Mouse (Mus musculus) heart, postnatal 10 days (tissue): ENCODE data around the gene Gm9044. TPM values are rescaled to one million over a fixed set of nuclear protein-coding genes. Genes with fewer than 3 reads are reported as not detected.
"Not testable (repeated sequence)": the region's sequence is repeated elsewhere in the genome, so short reads cannot be mapped to it uniquely, and the experiment has no call there.

Experiments used
- DNase-seq, 2 experiments: peaks; one replicate each; pipeline ENCODE4 v3.0.0; 2021
- intact Hi-C: fragments of 180-260 bp; cut with DNase I; formaldehyde crosslinking; loops from one replicate; pipeline ENCODE4 v1.15.1; 2025
- total RNA-seq, 2 experiments: library from RNA; stranded (reverse); gene quantifications; 2 replicates each; pipeline ENCODE4 v1.2.3; 2021

Gene Gm9044
- total RNA-seq: not detected

- DNase-seq, intact Hi-C loops: not testable (repeated sequence)
Measured at GRCm38 (mm10) chr10:118332308-118332707, at the start of gene Gm9044. Gm9044 (minus strand) TSS chr10:118332408.

- intact Hi-C loops: loop anchor here (1.0 to 2.0 kb wide), 3 partner anchors 214 to 710 kb away; no protein-coding TSS in a partner anchor
- DNase-seq: peak; percentile 85 to 90
Measured at GRCm38 (mm10) chr10:118370443-118370842, 38.2 kb upstream of the Gm9044 start.

- intact Hi-C loops: no loop called here
- no peak for DNase-seq
Measured at GRCm38 (mm10) chr10:118369518-118369917, 37.3 kb upstream of the Gm9044 start.

- DNase-seq, intact Hi-C loops: not testable (repeated sequence)
Measured at GRCm38 (mm10) chr10:118354005-118354404, 21.8 kb upstream of the Gm9044 start, which contains the start of gene Gm9049. Gm9049 (minus strand) TSS chr10:118354105.

GRCm38 (mm10) chr10:118348579-118348978 is 16.4 kb upstream of the Gm9044 start, which contains the start of gene Gm9048:
Gm9048 (minus strand) TSS chr10:118348679.
- intact Hi-C loops, DNase-seq: not testable (repeated sequence)

GRCm38 (mm10) chr10:118343155-118343554 is 10.9 kb upstream of the Gm9044 start, which contains the start of gene Gm9046:
Gm9046 (minus strand) TSS chr10:118343255.
- DNase-seq, intact Hi-C loops: not testable (repeated sequence)

- intact Hi-C loops, DNase-seq: not testable (repeated sequence)
Measured at GRCm38 (mm10) chr10:118337731-118338130, 5.5 kb upstream of the Gm9044 start, which contains the start of gene Gm9045. Gm9045 (minus strand) TSS chr10:118337831.

- intact Hi-C loops, DNase-seq: not testable (repeated sequence)
Measured at GRCm38 (mm10) chr10:118326869-118327268, 5.3 kb downstream of the Gm9044 start, which contains the start of gene Gm9040. Gm9040 (minus strand) TSS chr10:118326969.

GRCm38 (mm10) chr10:118319024-118319423 is 13.2 kb downstream of the Gm9044 start:
- intact Hi-C loops: no loop called here
- DNase-seq: no peak

GRCm38 (mm10) chr10:118302133-118302532 is 30.1 kb downstream of the Gm9044 start:
- DNase-seq, intact Hi-C loops: not testable (repeated sequence)

GRCm38 (mm10) chr10:118294938-118295337 is 37.3 kb downstream of the Gm9044 start, which contains the start of gene Iltifb:
Iltifb (minus strand) TSS chr10:118295038.
- intact Hi-C loops: no loop called here

GRCm38 (mm10) chr10:118283016-118283415 is 49.2 kb downstream of the Gm9044 start:
- intact Hi-C loops, DNase-seq: not testable (repeated sequence)

More at GRCm38 (mm10) chr10:118294938-118295337, 37.3 kb downstream of the Gm9044 start, which contains the start of gene Iltifb:
- no peak for DNase-seq

GRCm38 (mm10) chr10:118282565-118282964 is 49.6 kb downstream of the Gm9044 start:
- intact Hi-C loops, DNase-seq: not testable (repeated sequence)

Other genes with a start within 250 kb of the Gm9044 start
- 1 to 10 TPM; 5.6 to 6.6 TPM for gene Mdm1, start 190.6 kb downstream of the Gm9044 start, total RNA-seq
- gene Il22, start 127.5 kb downstream of the Gm9044 start, total RNA-seq: not detected
- under 1 TPM; 0.65 to 0.67 TPM for gene Gm32717, start 91.6 kb downstream of the Gm9044 start, total RNA-seq
- under 1 TPM; 0.65 to 0.67 TPM for gene Gm32802, start 73.7 kb downstream of the Gm9044 start, total RNA-seq
- gene Iltifb, start 37.4 kb downstream of the Gm9044 start, total RNA-seq: not detected
- gene Gm9040, start 5.4 kb downstream of the Gm9044 start, total RNA-seq: not detected
- gene Gm9045, start 5.4 kb upstream of the Gm9044 start, total RNA-seq: not detected
- gene Gm9046, start 10.8 kb upstream of the Gm9044 start, total RNA-seq: not detected
- gene Gm9048, start 16.3 kb upstream of the Gm9044 start, total RNA-seq: not detected
- gene Gm9049, start 21.7 kb upstream of the Gm9044 start, total RNA-seq: not detected
- not detected for gene Ifng, start 108.6 kb upstream of the Gm9044 start, total RNA-seq